Mouse (Mus musculus) CH12.LX (cell line): ENCODE measurements around the gene 4930415O20Rik. TPM values are rescaled to one million over a fixed set of nuclear protein-coding genes. Genes with fewer than 3 reads are reported as not detected.

Experiments
- DNase-seq: peaks from one replicate; pipeline ENCODE4 v3.0.0-alpha.2; 2013; ENCODE audit errors: extremely low read depth
- H3K27ac ChIP-seq: 2 replicates; pipeline ENCODE4 v1.5.1; 2012; ENCODE audit warnings: low read depth, mild to moderate bottlenecking, control low read depth, moderate library complexity; ENCODE audit not compliant: insufficient read depth
- H3K27me3 ChIP-seq: replicated peaks from 2 replicates; pipeline ENCODE3; 2012; ENCODE audit warnings: inconsistent platforms
- H3K36me3 ChIP-seq, 2 experiments: replicated peaks in 1 of 2; 2 replicates each; pipeline versions ENCODE3 to v1.6.1; 2012; ENCODE audit warnings: inconsistent platforms in 1 of 2, low read length in 1 of 2, mild to moderate bottlenecking in 1 of 2, mixed read lengths in 1 of 2, moderate library complexity in 1 of 2; ENCODE audit not compliant: control insufficient read depth in 1 of 2, insufficient read depth in 1 of 2
- H3K4me1 ChIP-seq, 2 experiments: 2 replicates each; pipeline ENCODE4 v1.6.1; 2012; ENCODE audit warnings: inconsistent platforms in 1 of 2, moderate library complexity in 1 of 2; ENCODE audit not compliant: insufficient read depth in 2 of 2, control insufficient read depth in 1 of 2
- H3K4me2 ChIP-seq: 2 replicates; pipeline ENCODE4 v1.6.1; 2012; ENCODE audit warnings: low read depth, mild to moderate bottlenecking, control low read depth; ENCODE audit not compliant: poor library complexity, insufficient read depth, severe bottlenecking
- H3K4me3 ChIP-seq, 3 experiments: fragments of 150-350 bp in 1 of 3; sonication (generic) in 1 of 3; replicated peaks in 1 of 3; 2 replicates each; pipeline versions ENCODE3 to v1.5.1; 2011 to 2012; ENCODE audit warnings: low read depth in 2 of 3, low read length in 2 of 3, mild to moderate bottlenecking in 2 of 3, moderate library complexity in 2 of 3, control low read depth in 1 of 3, improper control_type of control experiment in 1 of 3, inconsistent platforms in 1 of 3, mixed read lengths in 1 of 3; ENCODE audit not compliant: poor library complexity in 1 of 3
- H3K79me2 ChIP-seq: replicated peaks from 2 replicates; pipeline ENCODE4 v1.6.1; 2012; ENCODE audit warnings: mild to moderate bottlenecking, moderate library complexity; ENCODE audit not compliant: control insufficient read depth, poor library complexity, insufficient read depth, severe bottlenecking; ENCODE audit errors: extremely low read depth
- H3K9ac ChIP-seq: 2 replicates; pipeline ENCODE4 v1.6.1; 2012; ENCODE audit warnings: low read depth, mild to moderate bottlenecking, control low read depth, moderate library complexity; ENCODE audit not compliant: insufficient read depth
- H3K9me3 ChIP-seq: replicated peaks from 2 replicates; pipeline ENCODE3; 2012; ENCODE audit warnings: low read length, inconsistent platforms, mixed read lengths
- CHD1 ChIP-seq: IDR thresholded peaks from 2 replicates; pipeline ENCODE4 v1.6.1; 2012; ENCODE audit warnings: low read depth, low read length, improper control_type of control experiment, inconsistent platforms
- CHD2 ChIP-seq: IDR thresholded peaks from 2 replicates; pipeline ENCODE4 v1.6.1; 2011; ENCODE audit warnings: low read length, improper control_type of control experiment
- CTCF ChIP-seq, 2 experiments: IDR thresholded peaks in 1 of 2; conservative IDR thresholded peaks in 1 of 2; 2 replicates each; pipeline ENCODE4 v1.5.1; 2011 to 2012; ENCODE audit warnings: low read depth in 2 of 2, low read length in 2 of 2, improper control_type of control experiment in 1 of 2, inconsistent platforms in 1 of 2, mild to moderate bottlenecking in 1 of 2, moderate library complexity in 1 of 2
- ELF1 ChIP-seq: IDR thresholded peaks from 2 replicates; pipeline ENCODE4 v1.6.1; 2014; ENCODE audit warnings: low read depth, mild to moderate bottlenecking, inconsistent platforms, low read length, improper control_type of control experiment
- EP300 ChIP-seq: IDR thresholded peaks from 2 replicates; pipeline ENCODE4 v1.6.1; 2011; ENCODE audit warnings: low read length, improper control_type of control experiment
- HCFC1 ChIP-seq: IDR thresholded peaks from 2 replicates; pipeline ENCODE4 v1.6.1; 2012; ENCODE audit warnings: low read depth, mild to moderate bottlenecking, inconsistent platforms, low read length, improper control_type of control experiment
- JUND ChIP-seq: conservative IDR thresholded peaks from 2 replicates; pipeline ENCODE4 v1.6.1; 2011; ENCODE audit warnings: low read depth, low read length, improper control_type of control experiment
- MAFK ChIP-seq: IDR thresholded peaks from 2 replicates; pipeline ENCODE4 v1.6.1; 2011; ENCODE audit warnings: low read length, improper control_type of control experiment; ENCODE audit not compliant: insufficient replicate concordance
- MAX ChIP-seq: IDR thresholded peaks from 2 replicates; pipeline ENCODE4 v1.6.1; 2011; ENCODE audit warnings: low read length, improper control_type of control experiment
- MEF2A ChIP-seq: IDR thresholded peaks from 2 replicates; pipeline ENCODE4 v1.6.1; 2014; ENCODE audit warnings: low read depth, mild to moderate bottlenecking, inconsistent platforms, low read length, improper control_type of control experiment, borderline replicate concordance
- MXI1 ChIP-seq: IDR thresholded peaks from 2 replicates; pipeline ENCODE4 v1.6.1; 2011; ENCODE audit warnings: mild to moderate bottlenecking, low read depth, low read length, improper control_type of control experiment
- NRF1 ChIP-seq: IDR thresholded peaks from 2 replicates; pipeline ENCODE4 v1.6.1; 2014; ENCODE audit warnings: low read depth, mild to moderate bottlenecking, inconsistent platforms, low read length, improper control_type of control experiment, moderate library complexity
- POLR2A ChIP-seq: IDR thresholded peaks from 2 replicates; pipeline ENCODE4 v1.6.1; 2011; ENCODE audit warnings: low read depth, mild to moderate bottlenecking, improper control_type of control experiment, low read length
- POLR2AphosphoS2 ChIP-seq: IDR thresholded peaks from 2 replicates; pipeline ENCODE4 v1.6.1; 2011; ENCODE audit warnings: low read depth, low read length, improper control_type of control experiment
- RAD21 ChIP-seq: IDR thresholded peaks from 2 replicates; pipeline ENCODE4 v1.6.1; 2011; ENCODE audit warnings: low read depth, mild to moderate bottlenecking, low read length, improper control_type of control experiment, moderate library complexity
- RCOR1 ChIP-seq: conservative IDR thresholded peaks from 2 replicates; pipeline ENCODE4 v1.6.1; 2012; ENCODE audit warnings: low read depth, mild to moderate bottlenecking, inconsistent platforms, low read length, improper control_type of control experiment
- SMC3 ChIP-seq: IDR thresholded peaks from 2 replicates; pipeline ENCODE4 v1.6.1; 2011; ENCODE audit warnings: low read depth, low read length, improper control_type of control experiment
- TBP ChIP-seq: conservative IDR thresholded peaks from 2 replicates; pipeline ENCODE4 v1.6.1; 2011; ENCODE audit warnings: low read depth, low read length, improper control_type of control experiment
- USF2 ChIP-seq: conservative IDR thresholded peaks from 2 replicates; pipeline ENCODE4 v1.6.1; 2011; ENCODE audit warnings: low read depth, low read length, improper control_type of control experiment
- ZC3H11A ChIP-seq: IDR thresholded peaks from 2 replicates; pipeline ENCODE4 v1.6.1; 2012; ENCODE audit warnings: low read depth, mild to moderate bottlenecking, inconsistent platforms, low read length, improper control_type of control experiment
- ZNF384 ChIP-seq: IDR thresholded peaks from 2 replicates; pipeline ENCODE4 v1.6.1; 2012; ENCODE audit warnings: low read depth, low read length, improper control_type of control experiment, inconsistent platforms
- dilution Hi-C: fragments of 300-500 bp; cut with MboI; formaldehyde crosslinking; loops from 2 replicates; pipeline ENCODE4 v1.14.3; 2020; ENCODE audit warnings: low sequenced_read_pairs; ENCODE audit not compliant: extremely low pct_unique_long_range_greater_than_20kb, extremely low pct_ligation_motif_present
- in situ Hi-C: fragments of 300-500 bp; cut with MboI; formaldehyde crosslinking; loops from 3 replicates; pipeline ENCODE4 v1.14.3; 2019; ENCODE audit warnings: low sequenced_read_pairs, low pct_ligation_motif_present, low pct_unique_long_range_greater_than_20kb, mixed read lengths
- polyA plus RNA-seq: library from polyadenylated mRNA; unstranded; fragments of >175 nt; gene quantifications from 2 replicates; pipeline ENCODE4 v1.2.1, GENCODE M21; 2012; ENCODE audit warnings: low read depth; ENCODE audit not compliant: insufficient read length
- total RNA-seq, 2 experiments: library from RNA; depleted of rRNA; stranded (reverse); fragments of 300-350 nt in 1 of 2; fragments of >200 nt in 1 of 2; gene quantifications; 2 replicates each; pipeline ENCODE4 v1.2.3; 2012 to 2014

4930415O20Rik gene
- total and polyA plus RNA-seq, 3 experiments = not detected

GRCm38 (mm10) chr15:98615751-98616150, 44.9 kb downstream of the 4930415O20Rik start:
- in situ Hi-C loops (loop anchor here (5.0 kb wide), 2 partner anchors 33 to 103 kb away; no protein-coding TSS in a partner anchor), dilution Hi-C loops (no loop called here)
- TF ChIP-seq MXI1 (no peak), MAFK (no peak), ELF1 (no peak), CTCF (conservative IDR thresholded peaks at IDR 0.05 in 1 of 2, IDR thresholded peaks at IDR 0.05 in 1 of 2; ENCODE audit: low read depth in 2 of 2, low read length in 2 of 2) (no peak), HCFC1 (no peak), TBP (no peak), MEF2A (no peak), JUND (no peak), SMC3 (no peak), USF2 (no peak), NRF1 (no peak), ZC3H11A (no peak), MAX (no peak), RAD21 (no peak), EP300 (no peak), CHD1 (no peak), POLR2AphosphoS2 (no peak), ZNF384 (no peak), CHD2 (no peak), RCOR1 (no peak)
- Histone ChIP-seq H3K36me3 (no peaks in the 10 kb centered on the region), H3K4me2 (no peak overlapping the region), H3K9ac (no peak overlapping the region), H3K4me1 (peaks cover 0 to 8% of the 10 kb centered on the region in 2 experiments; a peak in 3 of 4 replicates), H3K27ac (no peak overlapping the region), H3K9me3 (peaks cover 13% of the 10 kb centered on the region), H3K79me2 (no peaks in the 10 kb centered on the region), H3K27me3 (peaks cover 68% of the 10 kb centered on the region), H3K4me3 (no peak overlapping the region)
- DNase-seq = no peak

GRCm38 (mm10) chr15:98616362-98617175, 45.8 kb downstream of the 4930415O20Rik start:
- H3K9me3 ChIP-seq = peaks cover 13% of the 10 kb centered on the region
- no peak overlapping the region for H3K4me3 ChIP-seq
- H3K9ac ChIP-seq = no peak overlapping the region
- in situ Hi-C loops = loop anchor here (5.0 kb wide), 2 partner anchors 34 to 104 kb away; no protein-coding TSS in a partner anchor
- peaks cover 0 to 8% of the 10 kb centered on the region in 2 experiments; a peak in 3 of 4 replicates for H3K4me1 ChIP-seq
- dilution Hi-C loops = no loop called here
- H3K27ac ChIP-seq = no peak overlapping the region
- peaks cover 67% of the 10 kb centered on the region for H3K27me3 ChIP-seq
- 0 out of 2 replicates have a peak overlapping the region, but pooled peaks have one; percentile 37 for H3K4me2 ChIP-seq
- no peaks in the 10 kb centered on the region for H3K36me3 ChIP-seq
- no peaks in the 10 kb centered on the region for H3K79me2 ChIP-seq
- DNase-seq = no peak
- TF ChIP-seq HCFC1 (no peak), TBP (no peak), ZNF384 (no peak), POLR2A (no peak)
